Mouse (Mus musculus) c-Kit-negative CD71-positive TER-119-positive erythroid progenitor cells, embryonic 14.5 days (primary cell): ENCODE measurements around the gene Ghrl.
"Not testable (repeated sequence)": the region's sequence is repeated elsewhere in the genome, so short reads cannot be mapped to it uniquely, and the experiment has no call there.

ENCODE experiments used
- DNase-seq: peaks from one replicate; pipeline ENCODE4 v3.0.0-alpha.2; 2013; ENCODE audit warnings: low read depth, low spot score

Ghrl gene

GRCm38 (mm10) chr6:113696582-113697221, 23.0 kb downstream of the Ghrl start, which contains the start of gene Tatdn2:
Gene Tatdn2 (plus strand): TSS chr6:113697050.
- peak; percentile 89 for DNase-seq

- DNase-seq, result no peak
Observed at GRCm38 (mm10) chr6:113695766-113696355, 23.8 kb downstream of the Ghrl start.

GRCm38 (mm10) chr6:113695203-113695602, 24.5 kb downstream of the Ghrl start:
- no peak for DNase-seq

GRCm38 (mm10) chr6:113693377-113693776, 26.3 kb downstream of the Ghrl start:
- no peak for DNase-seq

- DNase-seq, result no peak
Observed at GRCm38 (mm10) chr6:113692661-113693133, 27.0 kb downstream of the Ghrl start.

GRCm38 (mm10) chr6:113691084-113691462, 28.6 kb downstream of the Ghrl start:
- no peak for DNase-seq

- DNase-seq, result peak; percentile 70
Observed at GRCm38 (mm10) chr6:113690400-113691083, 29.1 kb downstream of the Ghrl start.

GRCm38 (mm10) chr6:113690008-113690399, 29.7 kb downstream of the Ghrl start:
- no peak for DNase-seq

- DNase-seq, result no peak
Observed at GRCm38 (mm10) chr6:113686551-113687125, 33.0 kb downstream of the Ghrl start.

- no peak for DNase-seq
Observed at GRCm38 (mm10) chr6:113683081-113683825, 36.4 kb downstream of the Ghrl start.

GRCm38 (mm10) chr6:113681271-113681670, 38.4 kb downstream of the Ghrl start:
- DNase-seq, result peak; percentile 60

- DNase-seq, result no peak
Observed at GRCm38 (mm10) chr6:113679993-113680566, 39.6 kb downstream of the Ghrl start.

GRCm38 (mm10) chr6:113678246-113679012, 41.3 kb downstream of the Ghrl start:
- DNase-seq, result no peak

- DNase-seq, result no peak
Observed at GRCm38 (mm10) chr6:113677070-113677734, 42.5 kb downstream of the Ghrl start.

- DNase-seq, result no peak
Observed at GRCm38 (mm10) chr6:113675991-113676390, 43.7 kb downstream of the Ghrl start.

- no peak for DNase-seq
Observed at GRCm38 (mm10) chr6:113675234-113675633, 44.4 kb downstream of the Ghrl start.

GRCm38 (mm10) chr6:113672989-113673388, 46.7 kb downstream of the Ghrl start:
- no peak for DNase-seq

- DNase-seq, result not testable (repeated sequence)
Observed at GRCm38 (mm10) chr6:113672029-113672428, 47.7 kb downstream of the Ghrl start.

- DNase-seq, result no peak
Observed at GRCm38 (mm10) chr6:113669821-113670220, 49.9 kb downstream of the Ghrl start.
